Mouse (Mus musculus) midbrain, embryonic 14.5 days (tissue): ENCODE results near the gene Ezr. TPM values are rescaled to one million over a fixed set of nuclear protein-coding genes. Genes with fewer than 3 reads are reported as not detected.

Source experiments
- ATAC-seq: fragments of 200-750 bp; cut with Nextera tagmentation; 2 replicates; pipeline ENCODE4 v1.8.0; 2017; ENCODE audit warnings: moderate number of reproducible peaks, moderate library complexity; ENCODE audit not compliant: low FRiP score, low TSS enrichment
- DNase-seq: peaks from one replicate; pipeline ENCODE4 v3.0.0-alpha.2; 2015
- H3K27ac ChIP-seq: fragments of 300-500 bp; sonication (generic); replicated peaks from 2 replicates; pipeline ENCODE4 v1.5.1; 2014; ENCODE audit warnings: mild to moderate bottlenecking, low read depth, low read length, moderate library complexity
- H3K27me3 ChIP-seq: fragments of 300-500 bp; sonication (generic); 2 replicates; pipeline ENCODE4 v1.6.1; 2014; ENCODE audit warnings: low read length, control low read depth, mixed read lengths; ENCODE audit not compliant: control insufficient read depth, insufficient read depth
- H3K36me3 ChIP-seq: fragments of 300-500 bp; sonication (generic); 2 replicates; pipeline ENCODE4 v1.6.1; 2014; ENCODE audit warnings: low read length, control low read depth; ENCODE audit not compliant: control insufficient read depth, insufficient read depth
- H3K4me1 ChIP-seq: fragments of 300-500 bp; sonication (generic); 2 replicates; pipeline ENCODE4 v1.6.1; 2014; ENCODE audit warnings: mild to moderate bottlenecking, antibody characterized with exemption, low read length, control low read depth; ENCODE audit not compliant: control insufficient read depth, insufficient read depth
- H3K4me2 ChIP-seq: fragments of 300-500 bp; sonication (generic); 2 replicates; pipeline ENCODE4 v1.6.1; 2014; ENCODE audit warnings: mild to moderate bottlenecking, low read length, moderate library complexity
- H3K4me3 ChIP-seq: fragments of 300-500 bp; sonication (generic); replicated peaks from 2 replicates; pipeline ENCODE4 v1.5.1; 2014; ENCODE audit warnings: low read depth, low read length
- H3K9ac ChIP-seq: fragments of 300-500 bp; sonication (generic); replicated peaks from 2 replicates; pipeline ENCODE4 v1.6.1; 2014; ENCODE audit warnings: mild to moderate bottlenecking, low read length, moderate library complexity
- H3K9me3 ChIP-seq: fragments of 300-500 bp; sonication (generic); 2 replicates; pipeline ENCODE4 v1.6.1; 2016; ENCODE audit warnings: low read length, control low read depth, mixed read lengths; ENCODE audit not compliant: control insufficient read depth
- WGBS: fragments of 180-500 bp; shearing (Covaris S2); extraction: QIAGEN DNeasy Blood & Tissue Kit; methylation state at CpG from one replicate; pipeline ENCODE4 v1.1.7; 2014; 5-methylcytosine and 5-hydroxymethylcytosine counted together
- polyA plus RNA-seq: library from polyadenylated mRNA; unstranded; fragments of >200 nt; fragmentation: Nextera tagmentation; extraction: Ambion mirVana; gene quantifications from 2 replicates; pipeline ENCODE4 v1.2.1, GENCODE M21; 2014

The Ezr gene
- polyA plus RNA-seq, 1 experiment from 2014 or later, result 27.8 TPM

DNA sequence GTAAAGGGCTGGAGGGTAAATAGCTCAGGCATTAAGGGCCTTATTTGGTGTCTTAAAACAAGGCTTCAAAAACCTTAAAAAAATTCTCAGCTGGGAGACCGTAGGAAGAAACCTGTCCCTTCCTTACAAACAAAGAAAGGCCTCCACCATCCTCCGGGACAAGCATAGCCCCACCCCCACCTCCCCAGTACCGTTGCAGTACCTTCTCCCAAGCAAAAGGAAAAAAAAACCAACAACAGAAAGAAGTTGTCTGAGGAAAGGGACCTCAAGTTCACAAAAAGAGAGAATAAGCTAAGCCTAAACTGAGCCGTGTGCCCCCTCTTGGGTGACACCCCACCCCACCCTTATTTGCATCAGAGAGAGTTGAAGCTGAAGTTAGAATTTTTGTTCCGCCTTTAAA, 6.0 kb downstream of the Ezr start:
- WGBS, result 30% methylated on average over 5 of the region's 5 CpGs
- no peak for ATAC-seq

DNA sequence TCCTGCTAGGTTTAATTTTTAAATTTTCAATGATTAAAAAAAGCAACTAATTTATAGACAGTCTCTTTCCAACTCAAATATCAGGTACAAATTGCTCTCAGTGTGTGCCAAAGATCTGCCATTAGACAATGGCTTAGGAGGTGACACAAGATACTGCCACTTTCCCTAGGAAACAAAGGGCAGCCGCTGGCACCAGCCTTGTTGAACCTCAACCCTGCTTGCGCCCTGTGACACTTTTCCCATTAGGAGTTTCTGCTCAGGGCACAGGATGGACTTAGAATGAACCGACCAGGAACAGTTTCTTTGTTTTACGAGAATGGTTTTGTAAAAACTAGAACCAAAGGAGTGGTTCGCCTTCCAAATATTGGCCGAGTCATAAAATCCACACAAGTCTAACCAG, 6.5 kb downstream of the Ezr start:
- H3K4me1 ChIP-seq, result peaks cover 16% of the 10 kb centered on the region
- H3K27ac ChIP-seq, result no peak overlapping the region
- H3K4me3 ChIP-seq, result no peak overlapping the region
- H3K9me3 ChIP-seq, result no peaks in the 10 kb centered on the region
- peaks cover 19% of the 10 kb centered on the region for H3K27me3 ChIP-seq
- DNase-seq (no peak), ATAC-seq (no peak)
- WGBS, result 66% methylated on average over 6 of the region's 6 CpGs
- H3K9ac ChIP-seq, result no peak overlapping the region
- no peaks in the 10 kb centered on the region for H3K36me3 ChIP-seq
- H3K4me2 ChIP-seq, result no peak overlapping the region

More for the DNA sequence above, 6.0 kb downstream of the Ezr start:
- no peak for DNase-seq
- Histone ChIP-seq H3K4me1 (peaks cover 16% of the 10 kb centered on the region), H3K4me3 (no peak overlapping the region), H3K27ac (no peak overlapping the region), H3K9me3 (no peaks in the 10 kb centered on the region), H3K4me2 (no peak overlapping the region), H3K9ac (no peak overlapping the region), H3K27me3 (peaks cover 22% of the 10 kb centered on the region), H3K36me3 (no peaks in the 10 kb centered on the region)

GRCm38 (mm10) chr17:6775671-6776070, 6.9 kb downstream of the Ezr start:
- no peak for ATAC-seq
- WGBS, result 78% methylated on average over 4 of the region's 4 CpGs

GRCm38 (mm10) chr17:6775221-6775620, 7.4 kb downstream of the Ezr start:
- Histone ChIP-seq H3K4me1 (peaks cover 16% of the 10 kb centered on the region), H3K9ac (no peak overlapping the region), H3K4me3 (no peak overlapping the region), H3K27ac (no peak overlapping the region), H3K9me3 (no peaks in the 10 kb centered on the region), H3K27me3 (peaks cover 10% of the 10 kb centered on the region), H3K4me2 (no peak overlapping the region), H3K36me3 (no peaks in the 10 kb centered on the region)
- no peak for ATAC-seq
- no peak for DNase-seq
- 56% methylated on average over 9 of the region's 9 CpGs for WGBS

More at GRCm38 (mm10) chr17:6775671-6776070, 6.9 kb downstream of the Ezr start:
- H3K27me3 ChIP-seq, result peaks cover 14% of the 10 kb centered on the region
- no peaks in the 10 kb centered on the region for H3K36me3 ChIP-seq
- H3K4me2 ChIP-seq, result no peak overlapping the region
- peaks cover 16% of the 10 kb centered on the region for H3K4me1 ChIP-seq
- no peak for DNase-seq
- no peak overlapping the region for H3K4me3 ChIP-seq
- no peak overlapping the region for H3K27ac ChIP-seq
- no peak overlapping the region for H3K9ac ChIP-seq
- no peaks in the 10 kb centered on the region for H3K9me3 ChIP-seq

DNA sequence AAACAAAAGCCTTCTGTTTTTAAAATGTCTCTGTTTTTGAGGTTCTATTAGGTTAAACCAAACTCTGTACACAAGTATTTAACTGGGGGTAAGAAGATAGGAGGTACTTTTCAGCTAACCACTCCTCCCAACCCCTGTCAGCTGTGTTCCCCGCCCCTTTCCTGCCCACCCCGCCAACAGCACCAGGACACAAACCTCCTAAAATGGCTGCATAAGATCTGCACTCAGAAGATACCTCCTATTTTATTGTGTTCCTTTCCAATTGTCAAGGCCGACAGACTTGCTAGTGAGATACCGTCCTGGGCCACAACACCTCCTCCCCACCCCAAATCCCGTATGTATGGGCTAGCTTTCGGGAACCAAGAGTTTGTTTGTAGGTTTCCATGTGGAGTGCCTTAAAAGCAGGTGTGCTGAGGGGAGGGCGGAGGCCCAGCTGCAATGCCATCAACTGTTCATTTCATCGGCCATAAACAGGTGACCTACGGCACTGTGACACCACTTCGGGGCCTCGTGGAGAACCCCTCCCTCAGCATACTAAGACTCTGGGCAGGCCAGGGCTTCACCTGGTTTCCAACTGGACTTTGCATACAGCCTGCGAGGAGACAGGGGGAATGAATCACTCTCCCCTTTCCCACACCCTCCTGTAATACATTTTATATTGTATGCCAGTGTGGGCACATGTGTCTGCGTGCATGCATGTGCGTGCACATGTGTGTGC, 9.2 kb downstream of the Ezr start:
- H3K9me3 ChIP-seq, result no peaks in the 10 kb centered on the region
- ATAC-seq, result no peak
- DNase-seq, result no peak
- H3K9ac ChIP-seq, result no peak overlapping the region
- no peaks in the 10 kb centered on the region for H3K36me3 ChIP-seq
- H3K4me1 ChIP-seq, result 0 out of 2 replicates have a peak, but pooled peaks cover 2% of the 10 kb centered on the region
- H3K27ac ChIP-seq, result no peak overlapping the region
- H3K4me3 ChIP-seq, result no peak overlapping the region
- WGBS, result 90% methylated on average over 14 of the region's 14 CpGs
- H3K27me3 ChIP-seq, result no peaks in the 10 kb centered on the region
- no peak overlapping the region for H3K4me2 ChIP-seq

- no peak for DNase-seq
- 82% methylated on average over 5 of the region's 5 CpGs for WGBS
- no peaks in the 10 kb centered on the region for H3K27me3 ChIP-seq
- no peak for ATAC-seq
- no peak overlapping the region for H3K4me2 ChIP-seq
- H3K9ac ChIP-seq, result no peak overlapping the region
- H3K9me3 ChIP-seq, result no peaks in the 10 kb centered on the region
- H3K4me3 ChIP-seq, result no peak overlapping the region
- no peaks in the 10 kb centered on the region for H3K36me3 ChIP-seq
- H3K27ac ChIP-seq, result no peak overlapping the region
- H3K4me1 ChIP-seq, result no peaks in the 10 kb centered on the region
Observed at GRCm38 (mm10) chr17:6772490-6772773, 10.2 kb downstream of the Ezr start.

DNA sequence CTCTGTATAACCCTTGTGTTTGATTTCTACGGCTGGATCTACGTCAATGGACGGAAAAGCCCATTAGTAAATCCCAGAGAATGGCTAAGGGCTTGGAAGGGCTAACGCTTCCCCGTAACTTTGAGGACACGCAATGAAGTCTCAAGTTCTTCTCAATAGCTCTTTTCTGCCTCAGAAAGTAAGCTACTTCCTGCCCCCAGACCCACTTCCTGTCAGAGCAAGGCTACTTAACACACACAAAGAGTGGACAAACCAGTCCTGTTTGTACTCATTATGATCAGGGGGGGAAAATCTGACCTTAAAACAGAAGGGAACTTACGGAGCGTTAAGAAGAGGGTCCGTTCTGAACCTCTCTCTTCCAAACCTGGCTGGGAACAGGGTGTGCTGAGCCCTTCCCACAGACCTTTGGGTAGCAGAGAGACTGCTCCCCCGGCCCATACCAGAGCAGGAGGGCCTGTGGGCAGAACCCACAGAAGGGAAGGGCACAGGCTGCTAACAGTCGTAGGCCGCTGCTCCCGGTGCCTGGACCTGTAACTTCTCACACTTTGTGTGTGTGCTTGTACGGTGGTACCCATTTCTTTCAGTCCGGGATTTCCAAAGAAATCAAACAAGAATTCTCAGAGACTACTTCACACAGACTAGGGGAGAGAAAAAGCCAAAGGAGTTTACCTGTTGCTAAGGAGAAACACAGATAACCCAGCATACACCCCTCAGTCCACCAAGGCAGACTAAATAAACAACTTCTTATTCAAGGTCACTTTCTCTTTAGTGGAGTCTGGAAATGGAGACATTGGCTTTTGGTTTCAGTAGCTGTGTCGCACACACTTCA, 10.7 kb downstream of the Ezr start:
- Histone ChIP-seq H3K27ac (no peak overlapping the region), H3K9me3 (no peaks in the 10 kb centered on the region), H3K9ac (no peak overlapping the region), H3K4me2 (no peak overlapping the region), H3K4me1 (no peaks in the 10 kb centered on the region), H3K4me3 (no peak overlapping the region), H3K36me3 (no peaks in the 10 kb centered on the region), H3K27me3 (no peaks in the 10 kb centered on the region)
- no peak for ATAC-seq
- DNase-seq, result no peak
- 84% methylated on average over 16 of the region's 16 CpGs for WGBS

DNA sequence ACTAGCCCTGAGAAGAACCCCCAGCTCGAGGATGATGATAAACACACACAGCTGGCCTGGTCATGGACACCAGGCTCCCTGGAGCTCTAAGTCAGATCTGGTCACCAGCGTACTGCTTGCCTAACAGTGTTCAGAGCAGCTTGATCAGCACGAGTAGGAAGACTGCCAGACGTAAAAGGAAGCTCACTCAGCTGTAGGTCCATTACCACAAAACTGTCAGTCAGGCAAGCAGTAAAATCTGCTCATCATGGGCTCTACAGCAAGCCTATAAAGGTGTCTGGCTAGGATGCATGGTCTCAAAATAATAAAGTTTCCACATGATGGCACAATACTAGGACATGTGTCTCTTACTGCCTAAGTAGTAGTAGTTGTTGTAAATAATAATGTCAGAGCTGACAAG, 13.0 kb downstream of the Ezr start:
- DNase-seq (no peak), ATAC-seq (no peak)
- H3K27ac ChIP-seq, result no peak overlapping the region
- H3K9ac ChIP-seq, result no peak overlapping the region
- H3K4me2 ChIP-seq, result no peak overlapping the region
- H3K36me3 ChIP-seq, result no peaks in the 10 kb centered on the region
- H3K4me1 ChIP-seq, result no peaks in the 10 kb centered on the region
- no peak overlapping the region for H3K4me3 ChIP-seq
- no peaks in the 10 kb centered on the region for H3K9me3 ChIP-seq
- no peaks in the 10 kb centered on the region for H3K27me3 ChIP-seq
- WGBS, result 71% methylated on average over 4 of the region's 4 CpGs

DNA sequence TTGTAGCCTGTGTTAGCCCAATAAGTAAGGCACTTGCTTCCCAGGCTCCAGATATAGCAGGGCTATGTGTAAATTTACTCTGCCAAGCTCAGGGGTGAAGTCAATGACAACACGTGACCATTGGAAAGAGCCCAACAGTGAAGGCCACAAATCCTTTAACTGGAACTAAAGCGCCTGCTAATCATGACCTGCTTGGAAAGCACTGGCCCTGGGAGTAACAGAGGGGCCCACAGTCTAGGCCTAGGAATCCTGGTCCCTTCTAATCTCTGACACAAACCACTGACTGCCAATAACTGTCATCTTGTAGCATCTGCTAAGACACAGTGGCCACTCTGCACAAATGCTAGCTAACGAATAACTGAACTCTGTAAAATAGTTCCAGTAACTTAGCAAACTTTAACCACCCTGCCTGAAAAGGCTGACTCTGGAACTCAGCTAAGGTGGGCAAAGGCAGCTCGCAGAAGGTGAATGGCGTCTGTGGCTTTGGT, 14.2 kb downstream of the Ezr start:
- Histone ChIP-seq H3K36me3 (no peaks in the 10 kb centered on the region), H3K4me1 (peaks cover 10% of the 10 kb centered on the region; the same call in 1 of the 2 replicates), H3K9ac (no peak overlapping the region), H3K4me3 (no peak overlapping the region), H3K4me2 (no peak overlapping the region), H3K27me3 (no peaks in the 10 kb centered on the region), H3K27ac (no peak overlapping the region), H3K9me3 (no peaks in the 10 kb centered on the region)
- DNase-seq (no peak), ATAC-seq (no peak)
- 80% methylated on average over 5 of the region's 5 CpGs for WGBS
